Mouse (Mus musculus) cerebellum, adult 2 months (tissue): ENCODE results near the gene Gm32802. TPM values are rescaled to one million over a fixed set of nuclear protein-coding genes. Genes with fewer than 3 reads are reported as not detected.
"Not testable (repeated sequence)": the region's sequence is repeated elsewhere in the genome, so short reads cannot be mapped to it uniquely, and the experiment has no call there.

ENCODE experiments used
- DNase-seq, 2 experiments: peaks; one replicate each; pipeline ENCODE4 v3.0.0; 2021
- H3K27ac ChIP-seq: fragments of 200-500 bp; 2 replicates; pipeline ENCODE4 v1.5.1; 2012; ENCODE audit warnings: low read length, control low read depth, inconsistent platforms; ENCODE audit not compliant: insufficient read depth
- H3K27me3 ChIP-seq: fragments of 200-500 bp; 2 replicates; pipeline ENCODE4 v1.6.1; 2012; ENCODE audit warnings: inconsistent platforms, mild to moderate bottlenecking, low read length, moderate library complexity; ENCODE audit not compliant: control insufficient read depth, insufficient read depth
- H3K4me1 ChIP-seq: fragments of 200-500 bp; 2 replicates; pipeline ENCODE4 v1.6.1; 2011; ENCODE audit warnings: low read length; ENCODE audit not compliant: control insufficient read depth, insufficient read depth
- H3K4me3 ChIP-seq: fragments of 200-500 bp; replicated peaks from 2 replicates; pipeline ENCODE3; 2011; ENCODE audit warnings: mild to moderate bottlenecking, low read depth, low read length, control low read depth; ENCODE audit not compliant: insufficient read depth
- CTCF ChIP-seq: fragments of 200-500 bp; IDR thresholded peaks from 2 replicates; pipeline ENCODE4 v1.5.1; 2011; ENCODE audit warnings: low read depth, mild to moderate bottlenecking, control low read depth, low read length, moderate library complexity, borderline replicate concordance; ENCODE audit not compliant: insufficient read depth
- POLR2A ChIP-seq: fragments of 200-500 bp; IDR thresholded peaks from 2 replicates; pipeline ENCODE4 v1.6.1; 2011; ENCODE audit warnings: low read length, control low read depth, borderline replicate concordance; ENCODE audit not compliant: insufficient read depth
- WGBS: fragments of 180-500 bp; shearing (Covaris S2); methylation state at CpG from one replicate; pipeline ENCODE4 v1.1.7; 2018; 5-methylcytosine and 5-hydroxymethylcytosine counted together
- polyA plus RNA-seq: library from polyadenylated mRNA; depleted of rRNA; stranded (reverse); fragments of >200 nt; gene quantifications from 2 replicates; pipeline ENCODE4 v1.2.3, GENCODE M21; 2012; rRNA removed

Gene Gm32802
- polyA plus RNA-seq, 1 experiment, result 0.03 TPM

DNA sequence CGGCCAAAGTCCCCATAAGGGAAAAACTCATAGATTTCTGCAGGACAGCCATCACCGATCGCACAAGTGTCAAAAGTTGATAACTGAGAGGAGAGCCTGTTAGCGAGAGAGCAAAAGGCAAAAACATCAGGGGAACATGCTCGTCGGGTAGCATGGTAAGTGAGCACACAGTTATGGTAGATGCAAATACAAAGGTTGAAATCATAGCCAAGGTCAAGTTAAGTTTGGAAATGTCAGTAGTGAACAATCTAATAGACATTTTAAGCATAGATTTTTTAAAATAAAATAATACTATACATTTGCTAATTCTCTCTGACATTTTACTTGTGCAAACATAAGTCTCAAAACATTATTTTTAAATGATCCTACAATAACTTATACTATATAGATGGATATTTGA lies 36.5 kb downstream of the Gm32802 start, which contains the start of gene Iltifb:
TSS of gene Iltifb (minus strand) at position 101 of the 400 bp plus-strand sequence.
- DNase-seq, result no peak
- Histone ChIP-seq H3K4me1 (no peaks in the 10 kb centered on the region), H3K4me3 (no peak within 1 kb of the TSS), H3K27ac (no peak within 1 kb of the TSS), H3K27me3 (no peaks in the 10 kb centered on the region)
- WGBS, result 93% methylated on average over 6 of the region's 6 CpGs
- TF ChIP-seq POLR2A, result no peak
- no peak for TF ChIP-seq CTCF

- H3K27me3 ChIP-seq, H3K4me3 ChIP-seq, H3K27ac ChIP-seq, H3K4me1 ChIP-seq, DNase-seq: not testable (repeated sequence)
- 44% methylated on average over 2 of the region's 2 CpGs for WGBS
Measured at GRCm38 (mm10) chr10:118302133-118302532, 43.6 kb downstream of the Gm32802 start.

Other genes with a start within 250 kb of the Gm32802 start
- gene Mdm1, start 116.9 kb upstream of the Gm32802 start, polyA plus RNA-seq, result 15.5 and 16.2 TPM in 2 replicates
- gene Il22, start 53.7 kb upstream of the Gm32802 start, polyA plus RNA-seq, result 5.7 and 6.2 TPM in 2 replicates
- 0.03 TPM in 1 of 2 replicates, not detected in the other for gene Gm32717, start 17.9 kb upstream of the Gm32802 start, polyA plus RNA-seq
- 39.4 and 42.9 TPM in 2 replicates for gene Iltifb, start 36.4 kb downstream of the Gm32802 start, polyA plus RNA-seq
- gene Gm9040, start 68.3 kb downstream of the Gm32802 start, polyA plus RNA-seq, result not detected in 2 replicates
- not detected in 2 replicates for gene Gm9044, start 73.7 kb downstream of the Gm32802 start, polyA plus RNA-seq
- gene Gm9045, start 79.1 kb downstream of the Gm32802 start, polyA plus RNA-seq, result 0.05 and 0.07 TPM in 2 replicates
- not detected in 2 replicates for gene Gm9046, start 84.6 kb downstream of the Gm32802 start, polyA plus RNA-seq
- gene Gm9048, start 90.0 kb downstream of the Gm32802 start, polyA plus RNA-seq, result not detected in 2 replicates
- 0.05 and 0.07 TPM in 2 replicates for gene Gm9049, start 95.4 kb downstream of the Gm32802 start, polyA plus RNA-seq
- not detected in 2 replicates for gene Ifng, start 182.4 kb downstream of the Gm32802 start, polyA plus RNA-seq